Mouse (Mus musculus) heart, adult 2 months (tissue): ENCODE measurements around the gene Scfd2. TPM values are rescaled to one million over a fixed set of nuclear protein-coding genes. Genes with fewer than 3 reads are reported as not detected.

Source experiments
- DNase-seq, 2 experiments: peaks; one replicate each; pipeline ENCODE4 v3.0.0; 2021
- H3K27ac ChIP-seq: fragments of 200-600 bp; 2 replicates; pipeline ENCODE4 v1.8.1; 2022
- H3K27me3 ChIP-seq: fragments of 200-500 bp; 2 replicates; pipeline ENCODE4 v1.6.1; 2012; ENCODE audit warnings: mild to moderate bottlenecking, low read length, inconsistent platforms, mixed read lengths; ENCODE audit not compliant: control insufficient read depth, insufficient read depth
- H3K36me3 ChIP-seq: fragments of 200-500 bp; 2 replicates; pipeline ENCODE4 v1.6.1; 2012; ENCODE audit warnings: low read length, inconsistent platforms; ENCODE audit not compliant: control insufficient read depth, insufficient read depth
- H3K4me1 ChIP-seq: fragments of 200-500 bp; 2 replicates; pipeline ENCODE4 v1.6.1; 2011; ENCODE audit warnings: low read length; ENCODE audit not compliant: control insufficient read depth, insufficient read depth
- H3K4me3 ChIP-seq: fragments of 200-600 bp; 2 replicates; pipeline ENCODE4 v1.8.1; 2022
- H3K79me2 ChIP-seq: fragments of 200-500 bp; replicated peaks from 2 replicates; pipeline ENCODE4 v1.6.1; 2012; ENCODE audit warnings: mild to moderate bottlenecking, inconsistent platforms, low read length, moderate library complexity, mixed read lengths; ENCODE audit not compliant: control insufficient read depth, insufficient read depth
- H3K9ac ChIP-seq: fragments of 200-500 bp; 2 replicates; pipeline ENCODE4 v1.6.1; 2012; ENCODE audit warnings: low read depth, mild to moderate bottlenecking, control low read depth, inconsistent platforms, low read length, mixed read lengths
- CTCF ChIP-seq: fragments of 200-600 bp; IDR thresholded peaks from 2 replicates; pipeline ENCODE4 v1.8.1; 2022; ENCODE audit warnings: antibody characterized with exemption, mild to moderate bottlenecking, moderate library complexity
- EP300 ChIP-seq: fragments of 200-500 bp; IDR thresholded peaks from 2 replicates; pipeline ENCODE4 v1.6.1; 2011; ENCODE audit warnings: low read depth, low read length, control low read depth; ENCODE audit not compliant: insufficient read depth
- POLR2A ChIP-seq: fragments of 200-500 bp; IDR thresholded peaks from 2 replicates; pipeline ENCODE4 v1.6.1; 2011; ENCODE audit warnings: mild to moderate bottlenecking, low read depth, low read length, control low read depth; ENCODE audit not compliant: insufficient read depth
- WGBS: fragments of 180-500 bp; shearing (Covaris S2); methylation state at CpG from one replicate; pipeline ENCODE4 v1.1.7; 2018; 5-methylcytosine and 5-hydroxymethylcytosine counted together
- intact Hi-C: fragments of 180-260 bp; cut with DNase I; formaldehyde crosslinking; loops from one replicate; pipeline ENCODE4 v1.15.1; 2025
- polyA plus RNA-seq: library from polyadenylated mRNA; depleted of rRNA; stranded (reverse); fragments of >200 nt; gene quantifications from 2 replicates; pipeline ENCODE4 v1.2.3, GENCODE M21; 2012
- total RNA-seq, 2 experiments: library from RNA; stranded (reverse); gene quantifications; 2 replicates each; pipeline ENCODE4 v1.2.3; 2021

Scfd2 gene
- total and polyA plus RNA-seq, 3 experiments = 9.1 to 13.9 (median 11.9) TPM

- H3K4me3 ChIP-seq = no peak overlapping the region
- H3K79me2 ChIP-seq = no peaks in the 10 kb centered on the region
- no peak overlapping the region for H3K27ac ChIP-seq
- H3K27me3 ChIP-seq = no peaks in the 10 kb centered on the region
- H3K36me3 ChIP-seq = peaks cover 5% of the 10 kb centered on the region
- H3K9ac ChIP-seq = no peak overlapping the region
- intact Hi-C loops = no loop called here
- no peak for TF ChIP-seq EP300
- no peak for TF ChIP-seq POLR2A
- no peak for TF ChIP-seq CTCF
- peaks cover 10% of the 10 kb centered on the region for H3K4me1 ChIP-seq
- DNase-seq = no peak
- WGBS = 86% methylated on average over 4 of the region's 4 CpGs
These were observed 329.0 kb downstream of the Scfd2 start for GRCm38 (mm10) chr5:74202515-74202914.

DNA sequence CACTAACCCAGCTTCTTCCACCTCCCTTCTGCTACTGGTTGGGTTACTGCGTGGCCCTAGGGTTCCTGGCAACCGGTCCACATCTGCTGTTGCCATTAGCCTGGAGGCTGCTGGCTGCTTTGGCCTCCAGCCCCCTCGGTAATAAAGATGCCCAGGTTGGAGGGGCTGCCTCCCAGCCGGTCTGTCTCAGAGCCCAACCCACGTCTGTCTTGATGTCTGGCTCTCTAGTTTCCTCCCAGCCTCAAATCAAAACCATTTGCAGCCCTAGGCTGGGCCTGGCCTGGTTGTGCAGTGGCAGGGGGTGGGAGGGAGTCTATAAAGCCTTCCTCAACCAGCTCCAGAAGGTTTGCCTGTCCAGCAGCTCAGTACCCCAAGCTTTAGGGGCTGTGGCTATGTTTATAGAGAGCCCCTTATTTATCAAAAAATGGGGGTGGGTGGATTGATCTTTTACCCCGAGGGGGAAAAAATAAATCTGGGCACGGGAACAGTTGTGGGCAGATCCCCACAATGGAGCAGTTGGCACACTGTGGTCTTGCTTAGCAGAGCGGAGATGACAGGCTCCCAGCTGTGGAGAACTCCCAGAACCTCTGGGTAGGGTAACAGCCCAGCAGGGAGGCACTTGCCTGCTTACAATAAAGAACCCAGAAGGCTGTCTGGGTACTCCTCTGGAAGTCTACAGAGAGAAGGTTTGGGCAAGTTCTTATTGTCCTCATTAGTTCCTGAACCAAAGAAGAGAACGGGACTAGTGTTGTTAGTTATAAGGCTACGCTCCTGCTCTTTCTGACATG lies 329.8 kb downstream of the Scfd2 start:
- Histone ChIP-seq H3K4me1 (peaks cover 12% of the 10 kb centered on the region), H3K9ac (no peak overlapping the region), H3K4me3 (no peak overlapping the region), H3K27me3 (no peaks in the 10 kb centered on the region), H3K36me3 (peaks cover 8% of the 10 kb centered on the region), H3K27ac (no peak overlapping the region), H3K79me2 (no peaks in the 10 kb centered on the region)
- 72% methylated on average over 10 of the region's 10 CpGs for WGBS
- intact Hi-C loops = no loop called here
- no peak for DNase-seq
- TF ChIP-seq CTCF (no peak), EP300 (no peak)

GRCm38 (mm10) chr5:74200481-74200880 lies 331.1 kb downstream of the Scfd2 start:
- intact Hi-C loops = no loop called here
- Histone ChIP-seq H3K4me1 (peaks cover 6% of the 10 kb centered on the region), H3K9ac (no peak overlapping the region)

DNA sequence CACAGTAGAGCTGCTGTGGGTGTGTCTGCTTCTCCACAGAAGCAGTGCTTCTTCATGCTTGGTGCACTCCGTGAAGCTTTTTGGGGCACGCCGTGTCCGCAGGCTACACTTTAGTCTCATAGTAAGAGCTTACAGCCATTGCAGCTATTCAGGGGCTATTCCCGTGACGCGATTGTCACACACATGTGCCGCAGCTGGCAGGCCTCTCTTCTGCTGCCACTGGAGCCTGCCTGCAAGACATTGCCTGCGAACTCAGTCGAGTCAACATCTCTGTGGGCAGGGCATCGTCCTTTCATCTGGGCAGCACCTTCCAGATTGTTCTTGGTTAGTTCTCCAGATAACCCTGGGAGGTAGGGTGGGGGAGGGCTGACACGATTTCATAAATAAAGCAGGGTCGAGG lies 331.8 kb downstream of the Scfd2 start:
- H3K9ac ChIP-seq = no peak overlapping the region
- H3K27ac ChIP-seq = peak overlapping the region; percentile 5; the same call in 1 of the 2 replicates
- WGBS = 59% methylated on average over 13 of the region's 13 CpGs
- TF ChIP-seq EP300 (no peak), POLR2A (0 out of 2 replicates have a peak, but pooled peaks have one; percentile 13)
- intact Hi-C loops = loop anchor here (5.0 kb wide), 3 partner anchors 52 to 78 kb away; no protein-coding TSS in a partner anchor
- DNase-seq = peak in 1 of 2 experiments; percentile 31
- H3K27me3 ChIP-seq = no peaks in the 10 kb centered on the region
- peaks cover 6% of the 10 kb centered on the region for H3K4me1 ChIP-seq
- no peak overlapping the region for H3K4me3 ChIP-seq
- no peaks in the 10 kb centered on the region for H3K79me2 ChIP-seq
- H3K36me3 ChIP-seq = peaks cover 10% of the 10 kb centered on the region

More at GRCm38 (mm10) chr5:74200481-74200880, 331.1 kb downstream of the Scfd2 start:
- H3K79me2 ChIP-seq = no peaks in the 10 kb centered on the region
- no peaks in the 10 kb centered on the region for H3K27me3 ChIP-seq
- peaks cover 10% of the 10 kb centered on the region for H3K36me3 ChIP-seq
- TF ChIP-seq POLR2A (no peak), EP300 (no peak), CTCF (no peak)
- H3K4me3 ChIP-seq = no peak overlapping the region
- DNase-seq = no peak
- WGBS = 80% methylated on average over 8 of the region's 8 CpGs
- H3K27ac ChIP-seq = no peak overlapping the region

DNA sequence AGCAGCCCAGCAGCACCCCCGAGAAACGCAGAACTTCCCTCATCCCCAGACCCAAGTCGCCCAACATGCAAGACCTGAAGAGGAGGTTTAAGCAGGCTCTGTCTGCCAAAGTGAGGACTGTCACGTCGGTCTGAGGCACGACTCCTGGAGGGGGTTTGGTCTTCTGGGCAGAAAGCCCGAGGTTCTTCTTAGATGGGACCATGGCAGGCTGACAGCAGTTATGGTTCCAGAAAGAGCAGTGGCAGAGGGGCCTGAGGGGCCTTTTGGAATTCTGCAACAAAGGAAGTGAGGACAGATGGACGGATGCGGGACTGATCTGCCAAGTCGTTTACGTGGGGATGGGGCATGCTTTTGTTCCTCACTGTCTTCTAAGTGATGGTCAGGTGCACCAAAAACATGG lies 333.1 kb downstream of the Scfd2 start:
- H3K79me2 ChIP-seq = no peaks in the 10 kb centered on the region
- no peak overlapping the region for H3K9ac ChIP-seq
- 58% methylated on average over 11 of the region's 11 CpGs for WGBS
- peak overlapping the region; percentile 96 for H3K27ac ChIP-seq
- H3K4me1 ChIP-seq = peaks cover 10% of the 10 kb centered on the region
- DNase-seq = no peak
- H3K36me3 ChIP-seq = peaks cover 10% of the 10 kb centered on the region
- no peak for TF ChIP-seq POLR2A
- no peak for TF ChIP-seq EP300
- no peak for TF ChIP-seq CTCF
- intact Hi-C loops = loop anchor here (5.0 kb wide), 3 partner anchors 51 to 79 kb away; no protein-coding TSS in a partner anchor
- H3K27me3 ChIP-seq = no peaks in the 10 kb centered on the region
- H3K4me3 ChIP-seq = no peak overlapping the region; the same call in 1 of the 2 replicates
